In genomic region chr1:92772101-92772783, GRCm38 (mm10) we compare ENCODE assay signal across 12 mouse cellular contexts. TPM values are rescaled to one million over a fixed set of nuclear protein-coding genes. Genes with fewer than 3 reads are reported as not detected.
DNase-seq lines count a peak whose midpoint lies in the region; ATAC-seq and TF ChIP-seq lines count a peak whose summit lies in the region.
"Had no signal": no experiment of that assay in that cellular context is flagged by ENCODE, and none has a peak within 500 bp of the region (broad histone marks: within the 10 kb centered on the region; RNA-seq: fewer than 3 reads in every experiment).

No protein-coding gene starts in this region.

- H3K9ac ChIP-seq in embryonic facial prominence, embryonic 12.5 days: no peak overlapping the region
- H3K9ac ChIP-seq in midbrain, embryonic 15.5 days: no peak overlapping the region
- H3K9ac ChIP-seq: liver, postnatal 0 days had no signal

- 0 out of 2 replicates have a peak, but pooled peaks cover 11% of the 10 kb centered on the region for H3K27me3 ChIP-seq in embryonic facial prominence, embryonic 12.5 days
- H3K27me3 ChIP-seq in midbrain, embryonic 15.5 days (replicated peaks): no peaks in the 10 kb centered on the region

- H3K4me2 ChIP-seq in embryonic facial prominence, embryonic 12.5 days (replicated peaks): 0 out of 2 replicates have a peak overlapping the region, but pooled peaks have one; percentile 12
- H3K4me2 ChIP-seq in midbrain, embryonic 15.5 days: no peak overlapping the region

- no peaks in the 10 kb centered on the region for H3K9me3 ChIP-seq in embryonic facial prominence, embryonic 12.5 days
- H3K9me3 ChIP-seq in midbrain, embryonic 15.5 days: no peaks in the 10 kb centered on the region

- ATAC-seq in embryonic facial prominence, embryonic 12.5 days (ENCODE audit: insufficient number of reproducible peaks, insufficient read depth, low FRiP score, low TSS enrichment): no peak; the same call in 1 of the 2 replicates
- ATAC-seq in midbrain, embryonic 15.5 days (replicated peaks): no peak
- ATAC-seq: forebrain, embryonic 16.5 days; hindbrain, postnatal 0 days; liver, postnatal 0 days had no signal

- DNase-seq in gastrocnemius, adult 2 months: peak; percentile 64
- DNase-seq in gastrocnemius, postnatal 10 days: no peak
- peak; percentile 54 to 58 for DNase-seq in heart, postnatal 10 days
- DNase-seq in kidney, postnatal 36 days: no peak
- no peak for DNase-seq in lung, adult 18-20 months
- DNase-seq in left cerebral cortex, postnatal 25 days (ENCODE audit: low spot score in 2 of 2): no peak
- DNase-seq: adrenal gland, postnatal 25 days; liver, postnatal 0 days had no signal

- peaks cover 47% of the 10 kb centered on the region for H3K4me1 ChIP-seq in embryonic facial prominence, embryonic 12.5 days
- peaks cover 29% of the 10 kb centered on the region for H3K4me1 ChIP-seq in midbrain, embryonic 15.5 days

- intact Hi-C loops in gastrocnemius, adult 2 months (cut with DNase I): loop anchor here (5.0 kb wide), 1 partner anchor 60 kb away; no protein-coding TSS in a partner anchor
- intact Hi-C loops in heart, postnatal 10 days (cut with DNase I): loop anchor here (5.0 kb wide), 2 partner anchors 60 to 75 kb away; partner anchors contain the start of gene Gpc1
- intact Hi-C loops in left cerebral cortex, postnatal 25 days (cut with DNase I): no loop called here

- H3K27ac ChIP-seq in gastrocnemius, adult 2 months: peak overlapping the region; percentile 91
- peak overlapping the region; percentile 72 for H3K27ac ChIP-seq in embryonic facial prominence, embryonic 12.5 days
- peak overlapping the region; percentile 59 for H3K27ac ChIP-seq in midbrain, embryonic 15.5 days
- H3K27ac ChIP-seq: hindbrain, postnatal 0 days had no signal

- 28% methylated on average over 9 of the region's 9 CpGs for WGBS in embryonic facial prominence, embryonic 12.5 days
- WGBS in midbrain, embryonic 15.5 days: 67% methylated on average over 9 of the region's 9 CpGs

- no peaks in the 10 kb centered on the region for H3K36me3 ChIP-seq in embryonic facial prominence, embryonic 12.5 days
- no peaks in the 10 kb centered on the region for H3K36me3 ChIP-seq in midbrain, embryonic 15.5 days (replicated peaks)

- no peak overlapping the region for H3K4me3 ChIP-seq in gastrocnemius, adult 2 months
- H3K4me3 ChIP-seq in embryonic facial prominence, embryonic 12.5 days: no peak overlapping the region
- no peak overlapping the region for H3K4me3 ChIP-seq in midbrain, embryonic 15.5 days

- no peak for TF ChIP-seq CTCF in gastrocnemius, adult 2 months (IDR thresholded peaks at IDR 0.05)

RNA-seq across cellular contexts. Expression of gene Gpc1, which starts 59.2 kb away (rescaled TPM):
- 100 to 1,000 TPM; 214 to 256 TPM for total RNA-seq in gastrocnemius, adult 2 months (2021)
- 100 to 1,000 TPM; 276 to 282 TPM for total RNA-seq in gastrocnemius, postnatal 10 days (2021)
- 79.8 and 81.4 TPM in 2 replicates for polyA plus RNA-seq in embryonic facial prominence, embryonic 12.5 days (2016; fragmentation: Nextera tagmentation; extraction: Ambion mirVana)
- 100 to 1,000 TPM; 154 to 168 TPM for total RNA-seq in heart, postnatal 10 days (2021)
- 62.3 and 66.1 TPM in 2 replicates for polyA plus RNA-seq in midbrain, embryonic 15.5 days (2015; fragmentation: Nextera tagmentation; extraction: Ambion mirVana)
- total RNA-seq in left cerebral cortex, postnatal 25 days (2021): 10 to 100 TPM; 73.8 to 81.8 TPM

Comparison
In these comparisons a context has a peak if more than half of its experiments do, and no peak if none do; other contexts are left out.
1. DNase-seq: peak in gastrocnemius, adult 2 months (single experiment) and heart, postnatal 10 days (2 of 2); none in gastrocnemius, postnatal 10 days (single experiment), kidney, postnatal 36 days (0 of 2), lung, adult 18-20 months (0 of 2) and left cerebral cortex, postnatal 25 days (0 of 2).
2. Peak in every context shown above with its lines, with median percentiles within 50 percentile points of each other: H3K27ac ChIP-seq.